Mouse (Mus musculus) CH12.LX (cell line): ENCODE data around the gene Ina.

Source experiments
- CTCF ChIP-seq, 2 experiments: IDR thresholded peaks in 1 of 2; conservative IDR thresholded peaks in 1 of 2; 2 replicates each; pipeline ENCODE4 v1.5.1; 2011 to 2012; ENCODE audit warnings: low read depth in 2 of 2, low read length in 2 of 2, improper control_type of control experiment in 1 of 2, inconsistent platforms in 1 of 2, mild to moderate bottlenecking in 1 of 2, moderate library complexity in 1 of 2
- E2F4 ChIP-seq: IDR thresholded peaks from 2 replicates; pipeline ENCODE4 v1.6.1; 2011; ENCODE audit warnings: low read depth, low read length, improper control_type of control experiment; ENCODE audit not compliant: insufficient replicate concordance
- JUND ChIP-seq: conservative IDR thresholded peaks from 2 replicates; pipeline ENCODE4 v1.6.1; 2011; ENCODE audit warnings: low read depth, low read length, improper control_type of control experiment
- KAT2A ChIP-seq: IDR thresholded peaks from 2 replicates; pipeline ENCODE4 v1.6.1; 2012; ENCODE audit warnings: low read length, improper control_type of control experiment, inconsistent platforms; ENCODE audit not compliant: insufficient replicate concordance
- MEF2A ChIP-seq: IDR thresholded peaks from 2 replicates; pipeline ENCODE4 v1.6.1; 2014; ENCODE audit warnings: low read depth, mild to moderate bottlenecking, inconsistent platforms, low read length, improper control_type of control experiment, borderline replicate concordance
- PAX5 ChIP-seq: IDR thresholded peaks from 2 replicates; pipeline ENCODE4 v1.6.1; 2012; ENCODE audit warnings: low read length, inconsistent platforms, mixed read lengths
- POLR2AphosphoS2 ChIP-seq: IDR thresholded peaks from 2 replicates; pipeline ENCODE4 v1.6.1; 2011; ENCODE audit warnings: low read depth, low read length, improper control_type of control experiment
- SIN3A ChIP-seq: IDR thresholded peaks from 2 replicates; pipeline ENCODE4 v1.6.1; 2012; ENCODE audit warnings: low read length, improper control_type of control experiment, inconsistent platforms
- UBTF ChIP-seq: IDR thresholded peaks from 2 replicates; pipeline ENCODE4 v1.6.1; 2012; ENCODE audit warnings: low read depth, mild to moderate bottlenecking, inconsistent platforms, low read length, improper control_type of control experiment, moderate library complexity
- ZMIZ1 ChIP-seq: IDR thresholded peaks from 2 replicates; pipeline ENCODE4 v1.6.1; 2012; ENCODE audit warnings: low read depth, mild to moderate bottlenecking, inconsistent platforms, low read length, improper control_type of control experiment
- ZNF384 ChIP-seq: IDR thresholded peaks from 2 replicates; pipeline ENCODE4 v1.6.1; 2012; ENCODE audit warnings: low read depth, low read length, improper control_type of control experiment, inconsistent platforms

- peak; percentile 3; the same call in 1 of the 2 replicates for TF ChIP-seq ZNF384
- peak; percentile 19 to 41; a peak in 3 of 4 replicates for TF ChIP-seq CTCF (conservative IDR thresholded peaks at IDR 0.05 in 1 of 2, IDR thresholded peaks at IDR 0.05 in 1 of 2; ENCODE audit: low read depth in 2 of 2, low read length in 2 of 2)
- TF ChIP-seq ZMIZ1: no peak
- TF ChIP-seq SIN3A: no peak
- no peak for TF ChIP-seq PAX5
- TF ChIP-seq E2F4: no peak
- TF ChIP-seq JUND: no peak
- no peak for TF ChIP-seq POLR2AphosphoS2
- no peak for TF ChIP-seq KAT2A
- no peak for TF ChIP-seq MEF2A
- no peak for TF ChIP-seq UBTF
Measured at GRCm38 (mm10) chr19:47065860-47066259, 51.4 kb downstream of the Ina start.
